Mouse (Mus musculus): Measurements from ENCODE around the gene Lrmp.

DNA sequence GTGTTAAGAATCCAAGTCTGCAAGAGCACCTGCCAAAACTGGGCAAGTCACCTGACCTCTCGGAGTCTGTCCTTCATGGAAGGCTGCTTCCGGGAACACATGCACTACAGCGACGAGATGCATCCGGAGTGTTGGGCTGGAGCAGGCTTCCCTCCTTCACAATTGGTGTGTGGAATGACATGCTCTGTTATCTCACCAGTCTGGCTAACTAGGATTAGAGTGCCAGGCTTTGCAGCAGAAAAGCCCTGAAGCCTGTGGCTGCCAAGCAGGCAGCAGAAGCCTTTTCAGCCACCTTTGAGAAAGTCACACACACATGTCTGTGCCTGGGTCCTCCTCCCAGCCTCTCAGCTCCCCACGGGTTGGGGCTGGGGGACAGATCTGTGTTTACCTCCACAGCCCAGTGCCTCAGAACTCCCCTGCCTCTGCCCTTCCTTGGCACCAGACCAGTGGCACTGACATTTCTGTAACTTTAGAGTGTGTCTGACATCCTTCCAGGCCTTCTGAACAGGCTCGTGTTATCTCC, 10.2 kb downstream of the Lrmp start:
- TF ChIP-seq GATA1 (IDR thresholded peaks at IDR 0.05; ENCODE audit: low read length), result no peak
- no peak for TF ChIP-seq TAL1 (IDR thresholded peaks at IDR 0.05; ENCODE audit: low read length)

All from erythroblast, embryonic 14.5 days (primary cell).